Mouse (Mus musculus) monocyte, adult 5-6 weeks (primary cell): Measurements from ENCODE around the gene Aox3. TPM values are rescaled to one million over a fixed set of nuclear protein-coding genes. Genes with fewer than 3 reads are reported as not detected.

ENCODE experiments used
- ATAC-seq: fragments of 153-309, 156-312 bp; replicated peaks from 2 replicates; pipeline ENCODE4 v1.8.0; 2017; ENCODE audit warnings: mild to moderate bottlenecking; ENCODE audit not compliant: low TSS enrichment, insufficient number of reproducible peaks, severe bottlenecking, poor library complexity, low FRiP score
- total RNA-seq: library from RNA; stranded (forward); fragments of 200-1000, 200-491, 200-594 nt; gene quantifications from 3 replicates; pipeline ENCODE4 v1.2.3, GENCODE M21; 2017

Aox3 gene
- total RNA-seq, 1 experiment from 2014 or later = 8.5 TPM

DNA sequence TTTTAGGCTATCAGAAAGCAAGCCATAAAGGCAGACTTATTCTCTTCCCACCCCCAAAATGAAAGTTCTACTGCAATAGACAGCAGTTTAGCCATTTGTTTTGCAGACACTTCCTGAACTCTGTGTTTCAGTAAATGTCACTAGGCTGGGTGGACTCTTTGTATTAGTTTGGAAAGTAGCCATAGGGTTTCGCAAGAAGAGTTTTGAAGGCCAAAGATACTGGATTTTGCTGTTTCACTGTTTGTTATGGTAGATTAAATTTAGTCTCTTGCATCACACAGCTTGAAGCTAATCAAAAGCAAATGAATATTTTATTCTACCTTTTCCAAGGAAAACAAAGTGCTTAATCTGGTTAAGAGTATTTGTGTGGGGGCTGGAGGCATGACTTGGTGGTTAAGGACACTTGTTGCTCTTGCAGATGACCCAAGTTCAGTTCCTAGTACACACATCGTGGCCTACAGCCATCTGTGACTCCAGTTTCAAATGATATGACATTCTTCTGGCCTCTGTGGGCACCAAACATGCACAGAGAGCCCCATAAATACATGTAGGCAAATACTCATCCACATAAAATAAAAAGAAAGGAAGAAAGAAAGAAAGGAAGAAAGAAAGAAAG lies 11.3 kb upstream of the Aox3 start:
- peak; percentile 45; the same call in 1 of the 2 replicates for ATAC-seq

DNA sequence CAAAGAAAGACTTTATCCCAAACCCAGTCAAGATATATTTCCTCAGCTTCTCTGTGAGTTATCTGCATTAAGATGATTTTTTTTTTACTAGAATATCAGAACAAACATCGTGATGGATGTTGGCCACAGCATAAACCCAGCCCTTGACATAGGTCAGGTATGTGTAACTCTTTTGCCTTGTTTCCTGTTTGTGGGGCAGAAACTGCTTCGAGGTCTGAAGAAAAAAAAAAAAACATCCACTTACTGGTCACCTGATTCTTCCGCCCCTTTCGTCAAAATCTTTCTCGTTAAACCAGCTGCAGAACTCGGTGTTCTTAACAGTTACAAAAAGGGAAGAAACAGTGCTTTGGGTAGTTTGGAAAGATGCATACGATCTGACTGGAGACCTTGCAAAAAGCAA lies 10.4 kb upstream of the Aox3 start:
- no peak for ATAC-seq

DNA sequence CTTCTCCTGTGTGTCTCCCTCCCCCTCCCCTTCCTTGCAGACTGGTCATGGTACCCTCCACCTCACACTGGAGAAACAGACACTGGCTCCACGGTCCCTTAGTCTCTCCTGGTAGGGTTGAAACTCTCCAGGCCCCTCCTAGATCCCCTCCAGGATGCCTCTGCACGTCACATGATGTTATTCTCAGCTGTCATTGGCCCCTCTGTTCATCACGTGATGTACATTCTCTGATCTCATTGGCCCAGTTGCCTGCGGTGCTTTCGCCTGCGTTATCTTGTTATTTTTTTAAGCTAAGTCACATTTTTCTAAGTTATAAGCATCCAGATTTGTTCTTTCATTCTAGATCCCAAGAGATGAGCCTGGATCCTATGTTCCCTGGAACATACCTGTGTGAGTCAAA lies 7.2 kb upstream of the Aox3 start:
- no peak for ATAC-seq

DNA sequence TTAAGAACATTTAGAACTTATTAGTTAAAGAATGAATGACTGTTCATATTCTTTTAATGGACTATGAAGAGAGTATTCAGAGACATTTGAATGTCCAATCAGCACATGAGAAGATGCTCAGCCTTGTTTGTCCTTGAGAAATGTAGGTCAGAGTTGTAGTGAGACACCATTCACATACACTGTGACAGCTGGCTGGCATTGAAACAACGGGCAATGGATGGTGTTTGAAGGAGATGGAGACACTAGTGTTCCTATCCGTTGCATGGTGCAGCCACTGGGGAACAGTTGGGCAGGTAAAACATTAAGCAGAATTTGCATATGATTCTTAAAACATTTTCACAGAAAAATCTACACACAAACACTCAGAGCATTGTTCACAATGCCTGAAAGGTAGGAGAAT lies 5.9 kb upstream of the Aox3 start:
- ATAC-seq = no peak

DNA sequence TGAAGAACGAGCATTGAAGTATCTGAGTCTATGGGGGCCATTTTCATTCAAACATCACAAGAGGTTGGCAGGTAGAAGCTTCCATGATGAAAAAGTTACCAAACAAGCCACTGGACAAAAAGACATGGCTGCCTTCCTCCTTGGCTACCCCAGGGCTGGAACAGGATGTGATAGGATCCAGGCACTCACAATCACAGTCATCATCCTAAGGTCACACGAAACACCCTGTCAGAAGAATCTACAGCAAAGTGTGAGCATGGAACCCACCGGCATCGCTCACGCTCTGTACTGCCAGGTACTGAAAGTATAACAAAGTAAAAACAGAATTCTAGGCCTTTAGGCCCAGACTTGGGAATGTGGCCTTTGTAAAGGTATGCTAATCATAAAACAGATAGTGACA lies 2.7 kb upstream of the Aox3 start:
- no peak for ATAC-seq

DNA sequence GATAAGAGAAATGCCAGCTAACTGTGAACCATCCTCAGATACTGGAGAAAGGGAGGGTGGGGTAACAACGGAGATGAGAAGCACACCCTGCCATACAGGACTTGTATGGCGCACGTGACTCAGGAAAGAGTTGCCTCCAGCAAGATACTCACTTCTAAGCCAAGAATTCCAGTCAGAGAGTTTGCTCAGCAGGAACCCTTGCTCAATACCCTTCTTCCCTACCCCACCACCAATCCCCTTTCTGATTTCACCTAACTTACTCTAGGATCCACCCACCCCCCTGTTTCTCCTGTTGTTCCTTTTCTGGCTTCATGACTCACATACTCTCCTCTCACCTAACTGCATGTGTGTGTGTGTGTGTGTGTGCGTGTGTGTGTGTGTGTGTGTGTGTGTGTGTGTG lies 1.6 kb upstream of the Aox3 start:
- no peak for ATAC-seq

DNA sequence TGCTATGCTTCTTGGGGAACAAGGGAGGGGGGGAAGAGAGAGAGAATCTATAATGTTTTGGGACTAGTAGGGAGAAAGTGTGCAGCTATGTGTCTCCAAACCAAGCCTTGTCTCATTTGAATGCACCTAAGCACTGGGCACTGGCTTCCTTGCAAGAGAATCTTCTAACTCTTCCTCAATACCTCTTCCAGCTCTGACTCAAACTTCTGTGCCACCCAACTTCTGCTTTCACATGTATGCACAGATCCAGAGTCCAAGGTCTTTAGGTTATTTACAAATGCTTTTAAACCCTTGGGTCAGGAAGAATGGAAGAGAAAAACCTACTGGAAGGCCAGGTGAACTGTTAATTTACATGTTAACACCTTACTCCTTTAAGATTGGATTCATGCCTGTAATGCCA lies 511 bp downstream of the Aox3 start:
- ATAC-seq = peak; percentile 70

DNA sequence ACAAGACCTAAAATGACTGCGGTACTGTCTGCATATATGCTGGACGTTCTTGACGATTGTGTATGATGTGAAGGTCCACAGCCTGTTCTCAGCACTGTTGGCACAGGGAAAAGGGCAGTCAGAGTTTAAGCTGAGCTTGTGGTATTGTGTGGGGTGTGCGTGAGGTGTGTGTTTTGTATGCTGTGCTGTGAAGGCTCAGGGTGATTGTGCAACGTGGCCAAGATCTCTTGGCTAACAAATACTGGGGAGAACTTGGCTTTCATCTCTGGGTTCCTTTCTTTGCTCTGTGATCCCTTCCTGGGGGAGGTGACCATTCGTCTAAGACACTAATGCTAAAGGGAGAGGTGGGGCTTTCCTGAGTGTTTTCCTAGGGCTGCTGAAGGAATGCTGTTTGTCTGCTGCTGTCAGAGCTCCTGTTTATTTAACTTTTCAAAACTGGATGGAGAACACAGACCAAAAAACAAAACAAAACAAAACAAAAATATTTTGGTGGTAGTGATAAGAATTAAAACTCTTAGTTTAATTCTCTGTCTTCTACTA lies 1.2 kb downstream of the Aox3 start:
- no peak for ATAC-seq

DNA sequence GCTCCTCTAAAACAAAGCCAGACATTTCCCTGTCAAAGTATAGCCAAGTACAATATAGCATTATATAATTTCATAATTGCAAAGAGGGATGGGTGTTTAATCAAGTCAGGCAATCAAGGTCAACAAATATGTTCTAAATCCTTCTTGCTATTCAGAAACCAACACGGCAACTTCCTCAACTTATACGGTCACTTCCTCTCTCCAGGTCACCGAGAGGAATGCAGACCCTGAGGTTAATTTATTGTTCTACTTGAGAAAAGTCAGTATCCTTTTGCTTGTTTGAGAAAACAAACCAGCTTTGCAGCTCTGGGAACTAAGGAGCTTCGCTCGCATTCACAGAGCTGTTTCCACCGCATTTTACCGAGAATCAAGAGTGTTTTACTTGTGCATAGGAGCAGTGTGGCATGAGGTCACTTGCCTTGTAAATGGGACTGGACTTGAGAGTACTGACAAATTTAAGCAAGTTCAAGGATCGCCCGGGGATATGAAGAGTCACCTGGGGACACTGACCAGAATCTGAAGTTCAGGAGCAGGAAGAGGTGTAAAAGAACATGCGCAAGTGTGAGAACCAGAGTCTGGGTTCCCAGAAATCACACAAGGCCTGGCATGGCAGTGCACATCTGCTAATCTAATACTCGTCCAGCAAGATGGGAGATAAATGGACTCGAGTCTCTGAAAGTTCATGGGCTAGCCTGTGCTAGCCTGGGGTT lies 1.9 kb downstream of the Aox3 start:
- no peak for ATAC-seq

DNA sequence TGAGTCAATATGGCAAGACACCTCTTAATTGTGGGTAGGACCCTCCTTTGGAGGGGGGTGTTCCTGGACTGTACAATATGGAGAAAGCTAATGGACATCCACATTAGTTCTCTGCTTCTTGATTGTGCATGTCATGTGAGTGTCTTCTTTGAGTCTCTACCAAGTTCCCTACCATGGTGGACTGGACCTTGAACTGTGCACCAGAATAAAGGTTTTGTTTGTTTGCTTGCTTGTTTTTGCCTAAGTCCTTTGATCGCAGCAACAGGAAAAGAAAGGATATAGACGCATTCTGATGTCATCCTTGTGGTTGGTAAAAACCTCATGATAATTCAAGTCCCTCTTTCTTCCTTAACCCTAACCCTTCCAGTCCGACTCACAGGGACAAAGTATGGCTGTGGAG lies 5.3 kb downstream of the Aox3 start:
- ATAC-seq = no peak

DNA sequence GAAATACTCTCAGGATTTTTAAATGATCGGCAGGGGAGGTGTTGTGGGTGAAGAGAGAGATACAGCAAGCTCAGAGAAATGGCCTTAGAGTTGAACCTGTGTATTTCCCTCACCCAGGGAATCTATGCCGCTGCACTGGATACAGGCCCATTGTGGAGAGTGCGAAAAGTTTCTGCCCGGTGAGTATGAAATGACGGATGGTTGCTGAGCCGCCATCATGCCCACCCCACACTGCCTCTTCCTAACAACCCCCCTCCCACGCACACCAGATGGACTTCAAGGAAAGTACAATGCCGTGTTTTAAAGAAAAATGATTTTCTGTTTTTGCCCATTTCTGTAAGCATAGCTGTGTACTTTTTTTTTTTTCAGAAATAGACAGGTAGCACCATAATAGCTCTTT lies 12.0 kb downstream of the Aox3 start:
- no peak for ATAC-seq

DNA sequence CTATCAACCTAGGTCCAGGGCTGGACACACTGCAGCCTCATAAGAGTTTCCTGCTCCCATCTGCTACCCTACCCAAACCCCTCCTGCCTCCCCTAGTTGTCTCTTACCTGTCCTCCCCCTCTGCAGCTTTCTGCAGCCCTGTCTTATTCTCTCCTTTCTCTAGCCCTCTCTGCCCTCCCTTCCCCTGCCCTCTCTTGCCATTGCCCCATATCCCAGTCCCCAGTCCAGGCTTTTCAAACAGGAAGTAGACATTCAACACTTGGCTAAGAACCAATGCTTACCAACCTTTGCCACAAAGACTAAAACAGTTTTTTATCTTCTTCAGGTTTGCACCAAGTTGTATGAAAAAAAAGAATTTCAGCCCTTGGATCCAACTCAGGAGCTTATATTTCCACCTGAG lies 25.0 kb downstream of the Aox3 start:
- ATAC-seq = no peak

DNA sequence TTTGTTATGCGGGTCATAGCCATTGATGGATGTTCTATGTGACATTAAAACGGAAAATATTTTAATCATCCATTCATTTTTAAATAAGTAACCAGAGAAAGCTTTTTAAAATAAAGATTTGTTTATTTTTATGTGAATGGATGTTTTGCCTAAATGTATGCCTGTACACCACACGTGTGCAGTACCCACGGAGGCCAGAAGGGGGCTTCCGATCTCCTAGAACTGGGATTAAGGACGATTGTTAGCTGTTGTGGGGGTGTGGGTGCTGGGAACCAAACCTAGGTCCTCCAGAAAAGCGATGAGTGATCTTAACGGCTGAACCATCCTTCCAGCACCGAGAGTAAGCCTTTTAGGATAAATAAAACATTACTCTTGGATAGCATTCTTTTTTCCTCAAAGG lies 26.1 kb downstream of the Aox3 start:
- ATAC-seq = no peak

DNA sequence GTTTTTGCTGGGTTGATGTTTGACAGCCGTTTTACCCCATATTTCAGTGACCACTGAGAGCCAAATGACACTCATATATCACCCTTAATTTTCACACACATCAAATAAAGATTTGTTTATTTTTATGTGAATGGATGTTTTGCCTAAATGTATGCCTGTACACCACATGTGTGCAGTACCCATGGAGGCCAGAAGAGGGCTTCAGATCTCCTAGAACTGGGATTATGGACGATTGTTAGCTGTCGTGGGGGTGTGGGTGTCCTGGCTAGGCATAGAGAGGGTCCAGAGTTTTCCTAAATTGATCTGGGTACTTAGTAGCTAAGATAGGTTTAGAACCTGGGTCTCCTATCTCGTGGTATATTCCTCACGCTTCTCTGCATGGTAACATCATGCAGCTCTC lies 27.7 kb downstream of the Aox3 start:
- no peak for ATAC-seq

DNA sequence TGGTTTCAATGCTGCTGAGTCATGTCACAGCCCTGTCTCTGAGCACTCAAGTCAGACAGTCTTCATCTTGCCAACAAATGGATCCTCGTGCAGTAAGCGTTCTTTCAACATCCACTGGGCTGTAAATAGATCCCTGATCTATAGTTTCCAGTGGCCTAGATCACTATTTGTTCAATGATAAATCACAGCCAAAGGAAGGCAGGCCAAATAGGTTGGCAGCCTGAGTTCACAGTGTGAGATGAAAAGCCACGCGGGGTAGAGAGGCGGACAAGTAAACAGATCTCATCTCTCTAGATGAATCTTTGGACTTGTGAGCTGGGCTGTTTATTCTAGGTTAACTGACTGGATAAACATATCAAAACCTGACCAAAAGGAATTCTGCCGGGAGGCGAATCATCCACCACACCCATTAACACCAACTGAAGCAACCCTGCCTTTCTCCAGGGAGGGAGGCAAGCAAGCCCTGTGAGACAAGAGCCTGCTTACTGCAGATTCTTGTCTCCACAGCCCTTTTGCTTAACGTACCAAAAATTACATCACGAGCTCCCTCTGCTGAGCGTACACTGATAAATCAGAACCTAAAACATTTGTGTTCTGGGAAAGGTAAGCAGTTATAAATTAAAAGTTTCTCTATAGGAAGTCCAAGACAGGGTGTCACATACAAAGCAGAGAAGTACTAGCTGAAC lies 31.6 kb downstream of the Aox3 start:
- no peak for ATAC-seq

DNA sequence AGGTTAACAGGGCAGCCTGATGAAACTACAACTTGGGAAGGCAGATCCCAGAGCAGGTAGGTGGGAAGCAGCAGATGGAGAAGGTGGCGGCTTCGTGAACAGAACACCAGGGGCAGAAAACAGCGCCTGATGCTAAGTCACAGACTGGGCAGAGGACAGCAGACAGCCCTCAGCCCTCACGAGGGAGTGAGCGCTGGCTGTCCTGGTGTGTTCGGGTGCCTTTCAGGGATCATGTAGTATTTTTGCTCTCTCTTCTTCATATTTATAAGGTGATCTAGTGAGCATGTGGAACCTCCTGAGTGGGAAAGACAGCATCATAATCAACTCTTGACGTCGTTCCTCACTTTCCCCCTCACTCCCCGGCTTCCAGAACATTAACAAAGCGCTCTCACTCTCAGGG lies 33.1 kb downstream of the Aox3 start:
- no peak for ATAC-seq

DNA sequence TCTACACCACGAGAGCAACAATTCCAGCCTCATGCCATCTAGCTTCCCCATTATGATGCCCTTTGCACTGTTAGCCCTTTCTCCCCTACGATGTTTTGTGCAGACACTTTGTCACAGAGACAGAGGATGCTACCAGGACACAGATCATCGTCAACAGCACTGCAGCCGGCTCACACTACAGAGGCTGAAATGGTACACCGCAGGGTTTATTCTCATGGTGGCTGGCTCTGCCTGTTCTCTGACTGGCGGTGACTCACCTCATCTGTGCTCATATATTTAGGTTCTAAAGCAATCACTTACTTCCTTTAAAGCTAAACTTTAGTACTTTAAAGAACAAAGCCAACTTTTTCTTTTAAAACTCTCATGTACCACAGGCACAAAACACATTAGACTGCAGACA lies 34.8 kb downstream of the Aox3 start:
- ATAC-seq = no peak

DNA sequence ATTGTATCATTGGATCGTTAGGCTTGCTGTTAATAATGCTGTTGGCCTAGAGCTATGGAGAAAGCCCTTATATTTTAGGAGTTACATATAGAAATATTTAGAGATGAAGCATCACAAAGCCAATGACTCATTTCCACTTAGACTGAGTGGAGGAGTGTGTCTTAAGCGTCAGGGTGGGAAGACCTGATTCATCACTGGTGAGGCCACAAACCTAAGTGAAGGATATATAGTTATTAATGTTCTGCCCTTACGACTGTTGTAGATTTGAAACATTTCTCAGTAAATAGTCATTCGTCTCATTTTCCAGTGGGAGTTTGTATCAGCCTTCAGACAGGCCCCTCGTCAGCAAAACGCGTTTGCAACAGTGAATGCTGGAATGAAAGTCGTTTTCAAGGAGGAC lies 39.3 kb downstream of the Aox3 start:
- no peak for ATAC-seq

DNA sequence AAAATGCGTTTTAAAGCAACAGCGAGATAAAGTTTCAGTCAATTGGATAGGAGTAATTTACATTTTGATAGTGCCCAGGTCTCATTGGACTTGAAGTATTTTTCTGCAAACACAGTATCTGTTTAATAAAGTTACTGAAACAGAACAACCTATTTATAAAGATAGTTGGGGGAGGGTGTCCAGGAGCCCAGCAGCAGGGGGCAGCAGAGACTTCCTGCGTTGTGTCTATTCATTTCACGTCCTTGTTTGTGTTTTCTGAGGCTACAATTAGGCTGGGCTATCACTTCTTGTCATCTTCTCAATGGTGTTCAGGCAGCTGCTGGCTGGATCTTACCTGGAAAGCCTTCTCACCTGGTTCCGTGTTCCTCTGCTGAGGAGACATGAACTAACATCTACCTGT lies 43.8 kb downstream of the Aox3 start:
- ATAC-seq = no peak

DNA sequence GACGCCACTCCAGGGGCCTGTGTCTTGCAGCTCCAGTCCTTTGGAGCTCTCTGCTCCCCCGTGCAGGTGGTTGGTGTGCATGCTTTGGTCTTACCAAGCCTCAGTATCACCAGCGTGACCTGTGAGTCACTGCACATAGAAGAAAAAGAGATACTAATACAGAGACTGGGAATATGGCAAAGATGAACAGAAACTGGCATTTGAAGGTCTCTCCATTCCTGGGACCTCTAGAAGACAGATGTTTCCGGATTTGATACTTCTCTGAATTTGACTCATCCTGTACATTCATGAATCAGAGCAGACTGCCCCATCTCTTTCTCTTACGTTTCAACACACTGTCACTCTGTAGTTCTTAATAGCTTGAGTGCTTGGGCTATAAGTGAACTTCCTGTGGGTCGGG lies 57.0 kb downstream of the Aox3 start:
- ATAC-seq = no peak
